Mouse (Mus musculus) hematopoietic stem cell, adult 5-6 weeks (primary cell): ENCODE results near the gene U2surp. TPM values are rescaled to one million over a fixed set of nuclear protein-coding genes. Genes with fewer than 3 reads are reported as not detected.
"Not testable (repeated sequence)": the region's sequence is repeated elsewhere in the genome, so short reads cannot be mapped to it uniquely, and the experiment has no call there.

Experiments used
- ATAC-seq, 2 experiments: fragments of 125-278 bp in 1 of 2; replicated peaks in 1 of 2; 2 replicates each; pipeline ENCODE4 v1.8.0; 2016 to 2017; ENCODE audit warnings: inconsistent platforms in 2 of 2, mild to moderate bottlenecking in 2 of 2, moderate number of reproducible peaks in 2 of 2, low read depth in 1 of 2, moderate TSS enrichment in 1 of 2; ENCODE audit not compliant: low FRiP score in 2 of 2, poor library complexity in 2 of 2, severe bottlenecking in 2 of 2, insufficient read depth in 1 of 2, low TSS enrichment in 1 of 2
- total RNA-seq: library from RNA; stranded (forward); fragments of 172-1452, 232-1000 nt; gene quantifications from 2 replicates; pipeline ENCODE4 v1.2.3, GENCODE M21; 2017

The U2surp gene
- total RNA-seq, 1 experiment from 2014 or later, result 189 TPM

DNA sequence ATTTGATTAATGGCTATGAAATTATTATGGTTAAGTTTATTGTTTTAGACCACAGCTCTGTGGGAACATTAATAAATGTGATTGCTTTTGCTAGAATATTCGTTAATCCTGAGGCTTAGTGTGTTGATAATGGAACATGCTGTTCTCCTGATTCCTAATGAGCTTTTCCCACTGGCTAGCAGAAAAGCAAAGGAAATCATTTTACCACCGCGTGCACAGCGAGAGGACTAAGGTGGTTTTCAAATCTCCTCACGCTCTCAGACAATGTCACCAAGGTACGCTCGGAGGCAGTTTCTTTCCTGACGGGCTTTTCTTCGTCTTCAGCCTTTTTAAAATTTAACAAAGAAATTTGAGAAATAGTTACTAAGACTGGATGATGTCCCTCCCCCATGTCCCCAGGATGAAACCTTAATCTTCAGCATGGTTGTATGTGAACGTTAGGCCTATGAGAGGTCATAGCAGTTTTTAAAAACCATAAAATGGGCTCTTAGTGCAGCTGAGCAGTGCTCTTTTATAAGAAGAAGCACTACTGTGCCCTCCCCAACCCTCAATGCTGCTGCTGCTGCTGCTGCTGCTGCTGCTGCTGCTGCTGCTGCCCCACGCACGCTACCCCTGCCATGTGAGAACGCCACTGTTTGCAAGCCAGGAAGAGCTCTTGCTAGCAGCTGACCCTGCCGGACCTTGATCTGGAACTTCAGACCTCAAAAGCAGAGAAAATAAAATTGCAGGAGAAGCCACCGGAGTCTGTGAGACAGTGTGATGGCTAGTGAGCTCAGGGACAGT, 30.0 kb upstream of the U2surp start:
- ATAC-seq, result no peak

DNA sequence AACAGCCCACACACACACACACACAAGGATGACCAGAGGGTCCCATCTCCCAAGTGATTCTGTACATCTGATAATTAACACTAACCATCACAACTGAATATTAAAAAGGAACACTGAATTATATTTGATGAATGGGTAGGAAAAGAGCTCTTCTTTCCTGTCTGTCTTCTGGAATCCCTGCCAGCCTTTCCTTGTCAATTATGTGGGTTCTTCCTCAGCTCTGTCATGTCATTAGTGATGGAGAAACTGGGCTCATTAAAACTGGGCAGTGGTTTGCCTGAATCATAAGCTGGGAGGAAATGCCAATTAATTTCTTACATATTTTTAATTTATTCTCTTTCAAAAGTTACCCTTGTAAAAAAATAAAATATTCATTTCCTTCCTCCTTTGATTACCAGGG, 29.4 kb upstream of the U2surp start:
- no peak for ATAC-seq

DNA sequence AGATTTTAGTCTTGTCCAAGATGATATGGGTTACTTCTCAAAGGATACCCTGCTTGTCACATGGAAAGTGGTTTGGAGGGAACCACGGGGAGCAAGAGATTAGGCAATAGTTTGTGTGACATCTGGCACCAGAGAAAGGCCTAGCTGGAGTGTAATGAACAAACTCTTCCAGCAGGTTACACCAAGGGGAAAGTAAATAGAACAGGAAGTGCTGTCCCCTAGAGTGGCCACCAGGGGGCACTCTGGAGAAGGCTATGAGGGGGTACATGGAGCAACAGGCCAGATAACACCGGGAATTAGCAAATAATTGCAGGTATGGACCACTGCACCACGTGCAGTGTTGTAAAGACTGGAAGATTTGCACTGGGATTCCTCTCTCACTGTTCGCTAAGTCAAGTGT, 28.7 kb upstream of the U2surp start:
- ATAC-seq, result peak; percentile 90 to 93

DNA sequence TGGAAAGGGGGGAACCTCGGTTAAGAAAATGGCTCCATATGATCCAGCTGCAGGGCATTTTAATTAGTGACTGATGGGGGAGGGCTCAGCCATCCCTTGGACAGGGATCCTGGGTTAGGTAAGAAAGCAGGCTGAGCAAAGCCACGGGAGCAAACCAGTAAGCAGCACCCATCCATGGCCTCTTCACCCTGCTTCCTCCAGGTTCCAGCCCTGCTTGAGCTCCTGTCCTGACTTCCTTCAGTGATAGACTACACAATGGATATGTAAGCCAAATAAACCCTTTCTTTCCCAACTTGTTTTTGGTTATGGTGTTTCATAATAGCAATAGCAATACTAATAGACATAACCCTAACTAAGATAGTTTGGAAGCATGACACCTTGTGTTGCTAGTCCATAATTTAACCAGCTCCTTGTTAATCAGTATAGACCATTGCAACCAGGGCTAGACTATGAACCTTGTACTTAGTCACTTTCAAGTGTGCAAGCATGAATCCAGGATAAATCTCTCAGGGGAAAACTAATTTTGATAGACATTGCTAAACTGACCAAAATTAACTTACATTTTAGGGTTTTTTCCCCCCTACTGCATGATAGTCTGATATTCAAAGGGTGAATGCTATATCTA, 27.5 kb upstream of the U2surp start:
- ATAC-seq, result no peak

DNA sequence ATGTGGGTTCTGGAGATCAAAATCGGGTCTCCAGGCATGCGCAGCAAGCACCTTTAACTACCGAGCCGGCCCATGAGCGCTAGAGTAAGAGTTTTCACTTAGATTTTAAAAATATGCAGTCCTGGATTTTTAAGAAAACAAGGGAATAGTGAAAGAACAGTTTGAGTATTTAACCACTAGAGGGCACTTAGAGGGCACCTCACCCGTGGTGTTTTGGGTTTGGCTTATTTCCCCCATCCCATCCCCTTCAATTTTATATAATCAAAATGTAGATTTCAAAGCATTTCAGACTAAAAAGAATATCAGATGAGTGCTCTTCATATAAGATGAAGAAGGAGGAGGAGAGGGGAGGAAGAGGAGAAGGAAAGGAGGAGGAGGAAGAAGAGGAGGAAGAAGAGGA, 22.0 kb upstream of the U2surp start:
- ATAC-seq, result peak; percentile 32 to 59; a peak in 1 of 4 replicates

DNA sequence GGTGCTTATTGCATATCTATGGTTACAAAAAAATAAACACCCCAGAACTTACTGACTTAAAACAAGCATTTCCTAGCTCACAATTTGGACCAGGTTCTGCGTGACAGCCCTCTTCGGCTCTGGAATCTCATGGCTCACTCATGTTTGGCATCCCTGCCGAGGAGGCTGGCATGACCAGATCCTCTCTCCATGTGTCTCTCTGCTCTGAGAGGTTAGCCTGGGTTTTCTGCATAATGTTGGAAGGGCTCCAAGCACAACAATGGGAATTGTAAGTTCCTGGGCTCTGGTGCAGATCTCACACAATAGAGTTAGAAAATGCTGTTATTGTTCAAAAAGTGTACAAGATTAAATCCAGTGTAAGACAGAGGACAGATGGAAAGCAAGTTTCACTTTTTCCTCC, 19.3 kb upstream of the U2surp start:
- no peak for ATAC-seq

DNA sequence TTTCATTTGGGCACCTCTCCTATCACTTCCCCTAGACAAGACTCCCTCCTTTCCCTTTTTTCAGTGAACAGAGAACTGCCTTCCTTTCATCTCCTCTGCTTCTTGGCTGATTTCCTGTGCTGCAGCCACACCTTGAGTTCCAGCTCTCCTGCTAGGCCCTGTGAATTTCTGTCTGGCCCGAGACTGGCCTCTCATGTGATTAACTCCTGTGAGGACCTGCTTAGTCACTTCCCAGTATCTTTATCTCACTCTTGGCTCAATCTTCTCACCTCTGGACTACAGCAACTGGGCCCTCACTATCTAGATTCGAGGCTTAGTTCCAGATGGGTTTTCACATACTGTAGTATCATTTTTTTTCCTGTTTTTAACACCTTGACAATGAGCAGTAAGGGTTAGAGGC, 15.9 kb upstream of the U2surp start:
- no peak for ATAC-seq

DNA sequence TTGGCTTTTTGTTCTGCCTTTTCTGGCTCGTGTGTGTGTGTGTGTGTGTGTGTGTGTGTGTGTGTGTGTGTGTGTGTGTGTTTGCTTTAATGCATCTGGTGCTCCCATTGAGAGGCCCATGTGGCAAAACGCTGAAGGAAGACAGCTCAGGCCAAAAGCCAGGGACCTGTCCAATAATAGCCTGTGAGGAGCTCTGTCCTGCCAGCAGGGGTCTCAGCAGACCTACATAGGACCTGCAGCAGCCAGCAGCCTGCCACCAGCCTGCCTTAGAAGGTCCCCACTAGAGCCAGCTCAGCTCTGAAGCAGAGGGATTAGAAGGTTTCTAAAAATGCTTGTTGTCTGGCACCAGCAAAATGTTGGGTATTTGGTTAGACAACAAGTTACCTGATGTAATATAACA, 14.2 kb upstream of the U2surp start:
- peak; percentile 80 to 84 for ATAC-seq

DNA sequence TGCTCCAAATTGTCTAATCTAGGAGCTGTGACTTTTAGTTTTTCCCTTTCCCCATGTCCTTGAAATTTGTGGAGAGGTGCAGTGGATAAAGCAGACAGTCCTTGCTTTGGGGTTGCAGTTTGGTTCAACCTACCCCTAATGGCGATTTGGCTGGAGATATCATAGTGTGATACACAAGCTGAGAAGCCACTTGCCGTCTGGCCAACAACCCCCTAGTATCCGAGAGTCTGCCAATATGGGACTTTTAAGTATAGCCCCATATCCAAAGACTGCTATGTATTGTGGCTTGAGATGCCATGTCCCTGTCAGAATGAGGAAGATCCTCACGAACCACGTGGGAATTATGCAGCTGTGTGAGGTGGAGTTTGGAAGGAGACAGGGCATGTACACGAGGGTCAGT, 13.6 kb upstream of the U2surp start:
- no peak for ATAC-seq

DNA sequence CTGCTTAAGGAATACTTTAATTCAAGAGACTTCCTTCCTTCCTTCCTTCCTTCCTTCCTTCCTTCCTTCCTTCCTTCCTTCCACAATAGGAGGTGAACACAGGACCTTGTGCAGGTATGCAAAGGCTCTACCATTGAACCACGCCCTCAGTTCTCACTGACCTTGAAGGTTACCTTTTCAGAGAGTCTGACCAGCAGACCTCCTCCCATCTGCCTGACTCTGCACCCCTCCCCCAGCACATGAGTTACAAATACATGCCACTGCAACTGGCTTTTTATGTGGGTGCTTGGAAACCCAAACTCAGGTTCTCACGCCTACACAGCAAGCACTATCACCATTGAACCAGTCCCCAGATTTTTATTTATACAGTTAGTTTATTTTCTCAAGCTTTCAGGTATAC, 10.8 kb upstream of the U2surp start:
- ATAC-seq, result no peak

DNA sequence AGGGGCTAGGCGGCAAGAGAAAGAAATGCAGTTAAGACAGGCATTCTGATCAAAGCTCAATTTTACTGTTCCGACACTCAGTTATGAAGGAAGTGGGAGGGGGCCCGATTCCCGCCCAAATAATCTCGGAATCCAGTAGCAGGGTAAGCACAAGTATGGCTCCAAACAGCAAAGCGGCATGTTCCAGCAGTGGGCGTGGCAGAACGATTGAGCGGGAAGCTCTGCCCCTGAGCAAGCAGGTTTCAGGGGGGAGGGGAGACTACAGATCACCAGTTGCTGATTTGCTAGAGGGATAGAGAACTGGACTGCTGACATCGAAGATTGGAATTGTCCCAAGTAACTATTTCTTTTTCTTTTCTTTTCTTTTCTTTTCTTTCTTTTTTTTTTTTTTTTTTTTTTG, 9.8 kb upstream of the U2surp start:
- ATAC-seq, result no peak

DNA sequence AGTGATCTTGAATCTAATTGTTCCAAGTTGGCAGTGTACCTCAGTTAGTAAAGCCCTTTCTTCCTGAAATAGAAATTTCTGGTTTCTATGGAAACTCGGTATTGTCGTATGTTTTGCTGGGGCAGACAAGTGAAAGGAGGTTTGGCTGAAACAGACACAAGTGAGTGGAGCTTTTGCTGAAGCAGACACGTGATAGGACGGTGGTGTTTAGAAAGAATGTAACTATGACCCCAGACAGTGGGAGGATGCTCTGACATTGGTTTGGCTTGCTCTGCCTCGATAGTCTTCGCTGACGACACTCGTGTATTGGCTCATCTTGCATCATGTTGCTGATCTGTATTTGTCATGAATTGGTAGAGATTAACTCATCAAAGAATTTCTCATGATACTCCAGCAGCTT, 9.2 kb upstream of the U2surp start:
- no peak for ATAC-seq

DNA sequence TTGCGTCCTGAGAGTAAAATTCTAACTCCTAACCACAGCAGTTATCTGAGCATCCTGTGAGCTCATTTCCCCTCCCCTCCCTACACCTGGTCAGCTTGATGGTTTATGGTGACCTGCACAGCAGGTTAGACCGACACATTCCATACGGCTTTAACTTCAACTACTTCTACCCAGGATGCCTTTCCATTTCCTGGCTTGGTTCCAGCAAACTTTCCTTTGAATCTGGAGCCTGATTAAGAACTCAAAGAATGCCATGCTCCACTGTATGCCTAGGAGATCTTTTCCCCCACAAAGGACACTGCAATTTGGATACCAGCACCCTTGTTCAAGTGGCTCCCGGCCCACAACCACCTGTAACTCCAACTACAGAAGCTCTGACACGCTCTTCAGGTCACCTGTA, 8.8 kb upstream of the U2surp start:
- no peak for ATAC-seq

DNA sequence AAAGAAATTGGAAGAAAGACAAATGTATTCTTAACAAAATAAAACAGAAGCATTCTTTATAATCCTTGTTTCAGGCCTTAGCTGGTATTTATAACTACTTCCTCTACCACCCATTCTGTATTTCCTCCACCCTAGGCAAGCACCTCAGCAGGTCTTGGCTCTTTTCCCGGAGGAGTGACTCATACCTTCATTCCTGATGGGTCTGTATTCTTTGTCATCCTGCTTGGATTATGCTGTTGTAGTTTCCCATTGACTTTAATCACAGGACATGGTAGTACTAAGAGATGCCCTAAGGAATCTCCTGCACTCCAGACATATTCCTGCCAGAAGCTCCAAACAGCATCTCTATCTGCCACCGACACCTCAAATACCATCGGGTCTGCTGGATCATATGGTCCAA, 2.6 kb upstream of the U2surp start:
- ATAC-seq, result not testable (repeated sequence)

DNA sequence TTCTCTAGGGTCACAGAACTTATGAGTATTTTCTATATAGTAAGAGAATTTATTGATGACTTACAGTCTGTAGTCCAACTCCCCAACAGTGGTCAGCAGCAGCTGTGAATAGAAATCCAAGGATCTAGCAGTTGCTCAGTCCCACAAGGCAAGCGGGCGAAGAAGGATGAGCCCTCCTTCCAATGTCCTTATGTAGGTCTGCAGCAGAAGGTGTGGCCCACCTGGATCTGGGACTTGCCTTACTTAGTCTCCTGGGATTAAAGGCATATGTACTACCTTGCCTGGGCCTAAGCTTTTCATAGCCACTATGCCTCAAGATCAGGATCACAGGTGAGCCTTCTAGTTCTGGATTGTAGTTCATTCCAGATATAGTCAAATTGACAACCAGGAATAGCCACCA, 2.0 kb upstream of the U2surp start:
- no peak for ATAC-seq

DNA sequence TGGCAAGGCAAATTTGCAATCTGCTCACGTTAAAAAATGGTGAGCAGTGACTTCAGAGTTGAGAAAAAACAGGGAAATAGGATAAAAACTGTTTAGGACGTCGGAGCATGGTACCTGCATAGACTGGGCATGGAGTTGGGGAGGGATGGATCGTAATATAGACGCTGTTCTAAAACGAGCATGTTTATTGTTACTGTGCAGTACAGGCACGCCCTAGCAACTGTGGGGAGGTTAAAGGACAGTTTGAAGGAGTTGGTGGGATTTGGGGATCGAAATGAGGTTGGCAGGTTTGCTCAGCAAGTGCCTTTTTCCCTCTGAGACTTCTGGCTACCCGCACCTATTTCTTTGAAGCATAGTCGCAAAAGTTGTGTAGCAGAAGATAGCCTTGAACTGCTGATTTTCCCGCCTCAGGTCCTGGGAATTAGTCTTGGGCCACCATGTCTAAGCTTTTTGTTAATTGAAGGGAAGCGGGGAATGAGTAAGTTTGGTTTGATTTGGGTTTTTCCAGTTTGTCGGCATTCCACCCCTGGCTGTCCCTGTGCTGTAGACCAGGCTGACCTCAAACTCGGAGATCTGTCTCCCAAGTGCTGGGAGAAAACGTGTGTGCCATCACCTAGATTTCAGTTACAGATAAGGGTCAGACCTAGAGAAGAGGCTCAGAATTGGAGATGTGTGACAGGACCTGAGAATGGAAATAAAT, 685 bp upstream of the U2surp start:
- ATAC-seq, result no peak

DNA sequence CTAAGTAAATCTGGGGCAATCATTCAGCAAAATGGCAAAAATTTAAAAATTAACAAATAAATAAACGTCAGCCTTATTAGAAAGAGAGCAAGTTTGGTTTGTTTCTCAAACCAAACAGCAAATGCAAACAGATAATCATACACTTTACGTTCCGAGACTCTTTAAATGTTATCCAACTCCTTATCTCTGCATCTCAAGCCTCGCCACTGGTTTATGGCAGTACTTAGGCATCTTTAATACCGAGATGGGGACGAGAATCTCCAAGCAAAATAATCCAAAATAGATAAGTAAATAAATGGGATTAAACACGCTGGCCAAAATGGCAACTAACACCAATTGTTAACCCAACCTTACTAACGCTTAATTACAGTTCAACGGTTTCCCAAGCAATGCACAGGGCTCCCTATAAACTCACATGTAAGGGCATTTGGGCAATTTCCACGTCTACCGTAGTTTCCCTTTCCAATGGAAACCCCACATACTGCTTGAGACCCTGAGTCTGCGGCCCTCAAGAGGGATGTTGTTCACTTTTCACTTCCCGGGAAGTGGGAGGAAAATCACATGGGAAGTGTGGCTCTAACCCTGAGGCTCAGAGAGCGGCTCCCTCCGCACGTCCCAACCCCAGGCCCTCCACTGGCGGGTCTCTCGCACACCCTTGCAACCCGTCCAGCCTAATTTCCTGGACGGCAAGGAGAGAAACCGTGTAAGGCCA, 947 bp downstream of the U2surp start:
- 0 out of 4 replicates have a peak, but pooled peaks of 1 of the 2 experiments have one; percentile 11 for ATAC-seq

DNA sequence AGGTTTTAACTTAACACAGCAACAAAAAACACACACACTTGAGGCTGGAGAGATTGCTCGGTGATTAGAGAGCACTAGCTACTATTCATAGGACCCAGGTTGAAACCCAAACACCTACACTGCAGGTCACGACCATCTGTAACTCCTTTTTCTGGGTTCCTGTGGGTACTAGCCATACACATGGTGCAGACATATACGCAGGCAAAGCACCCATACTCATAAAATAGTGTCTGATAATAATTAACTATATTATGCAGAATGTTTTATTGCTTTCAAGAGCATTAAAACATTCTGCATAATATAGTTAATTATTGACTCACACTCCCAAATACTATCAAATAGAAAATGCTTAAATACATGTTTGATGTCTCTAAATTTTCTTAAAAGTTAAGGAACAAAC, 6.1 kb downstream of the U2surp start:
- no peak for ATAC-seq
